Mouse (Mus musculus): ENCODE measurements around the gene Gm853.

The Gm853 gene

GRCm38 (mm10) chr4:130213857-130214256 is 8.3 kb downstream of the Gm853 start:
- DNase-seq (ENCODE audit: low read depth) = no peak

- no peak for DNase-seq (ENCODE audit: low read depth)
Observed at GRCm38 (mm10) chr4:130213197-130213596, 9.0 kb downstream of the Gm853 start.

- DNase-seq (ENCODE audit: low read depth) = no peak
Observed at GRCm38 (mm10) chr4:130212421-130212820, 9.8 kb downstream of the Gm853 start.

GRCm38 (mm10) chr4:130211870-130212269 is 10.3 kb downstream of the Gm853 start:
- peak; percentile 34 for DNase-seq (ENCODE audit: low read depth)

GRCm38 (mm10) chr4:130198694-130199670 is 23.2 kb downstream of the Gm853 start:
- peak; percentile 71 for DNase-seq (ENCODE audit: low read depth)

GRCm38 (mm10) chr4:130196542-130196941 is 25.7 kb downstream of the Gm853 start:
- DNase-seq (ENCODE audit: low read depth) = peak; percentile 22

- DNase-seq (ENCODE audit: low read depth) = no peak
Observed at GRCm38 (mm10) chr4:130195924-130196323, 26.3 kb downstream of the Gm853 start.

- no peak for DNase-seq (ENCODE audit: low read depth)
Observed at GRCm38 (mm10) chr4:130192266-130192665, 29.9 kb downstream of the Gm853 start.

GRCm38 (mm10) chr4:130189606-130190005 is 32.6 kb downstream of the Gm853 start:
- DNase-seq (ENCODE audit: low read depth) = no peak

GRCm38 (mm10) chr4:130188806-130189297 is 33.3 kb downstream of the Gm853 start:
- peak; percentile 97 for DNase-seq (ENCODE audit: low read depth)

GRCm38 (mm10) chr4:130186891-130187290 is 35.3 kb downstream of the Gm853 start:
- peak; percentile 85 for DNase-seq (ENCODE audit: low read depth)

GRCm38 (mm10) chr4:130186450-130186849 is 35.8 kb downstream of the Gm853 start:
- no peak for DNase-seq (ENCODE audit: low read depth)

GRCm38 (mm10) chr4:130183879-130184278 is 38.3 kb downstream of the Gm853 start:
- no peak for DNase-seq (ENCODE audit: low read depth)

GRCm38 (mm10) chr4:130183023-130183422 is 39.2 kb downstream of the Gm853 start:
- DNase-seq (ENCODE audit: low read depth) = no peak

- DNase-seq (ENCODE audit: low read depth) = no peak
Observed at GRCm38 (mm10) chr4:130181886-130182285, 40.3 kb downstream of the Gm853 start.

GRCm38 (mm10) chr4:130180909-130181602 is 41.1 kb downstream of the Gm853 start:
- DNase-seq (ENCODE audit: low read depth) = peak; percentile 45

GRCm38 (mm10) chr4:130179876-130180275 is 42.3 kb downstream of the Gm853 start:
- no peak for DNase-seq (ENCODE audit: low read depth)

GRCm38 (mm10) chr4:130177536-130177935 is 44.7 kb downstream of the Gm853 start:
- no peak for DNase-seq (ENCODE audit: low read depth)

GRCm38 (mm10) chr4:130177087-130177486 is 45.1 kb downstream of the Gm853 start:
- DNase-seq (ENCODE audit: low read depth) = peak; percentile 88

GRCm38 (mm10) chr4:130176156-130176720 is 46.0 kb downstream of the Gm853 start:
- no peak for DNase-seq (ENCODE audit: low read depth)

- no peak for DNase-seq (ENCODE audit: low read depth)
Observed at GRCm38 (mm10) chr4:130175072-130175711, 47.0 kb downstream of the Gm853 start, which contains the start of gene Tinagl1. Gene Tinagl1 (minus strand): TSS chr4:130175122.
